Mouse (Mus musculus) adrenal gland, adult (tissue): ENCODE data around the gene C730034F03Rik.
A peak's percentile ranks its signal among the peaks of the same experiment; 100 is the strongest.
"Not testable (repeated sequence)": the region's sequence is repeated elsewhere in the genome, so short reads cannot be mapped to it uniquely, and the experiment has no call there.

Source experiments
- DNase-seq, 2 experiments: peaks; one replicate each; pipeline ENCODE4 v3.0.0; 2022 to 2023; ENCODE audit warnings: low spot score in 1 of 2; ENCODE audit not compliant: inconsistent age in 2 of 2

C730034F03Rik gene

GRCm38 (mm10) chr15:89429352-89430221 is at the start of gene C730034F03Rik, which contains the start of the genes Gm44502 and Chkb:
TSS of gene C730034F03Rik (plus strand) at chr15:89429589.
TSS of gene Gm44502 (minus strand) at chr15:89429696.
TSS of gene Chkb (minus strand) at chr15:89429908.
- DNase-seq = peak; percentile 94 to 97

GRCm38 (mm10) chr15:89384617-89385016 is 44.8 kb upstream of the C730034F03Rik start, which contains the start of gene Klhdc7b:
TSS of gene Klhdc7b (plus strand) at chr15:89384917.
- DNase-seq = no peak

- no peak for DNase-seq
Measured at GRCm38 (mm10) chr15:89387127-89387526, 42.3 kb upstream of the C730034F03Rik start.

GRCm38 (mm10) chr15:89390081-89390480 is 39.3 kb upstream of the C730034F03Rik start:
- no peak for DNase-seq

GRCm38 (mm10) chr15:89396883-89397282 is 32.5 kb upstream of the C730034F03Rik start:
- DNase-seq = no peak

- DNase-seq = no peak
Measured at GRCm38 (mm10) chr15:89398146-89398545, 31.2 kb upstream of the C730034F03Rik start.

GRCm38 (mm10) chr15:89399716-89400115 is 29.7 kb upstream of the C730034F03Rik start:
- no peak for DNase-seq

GRCm38 (mm10) chr15:89402471-89402870 is 26.9 kb upstream of the C730034F03Rik start:
- DNase-seq = no peak

GRCm38 (mm10) chr15:89404831-89405623 is 24.4 kb upstream of the C730034F03Rik start:
- no peak for DNase-seq

GRCm38 (mm10) chr15:89406691-89407090 is 22.7 kb upstream of the C730034F03Rik start:
- DNase-seq = no peak

- no peak for DNase-seq
Measured at GRCm38 (mm10) chr15:89410118-89410517, 19.3 kb upstream of the C730034F03Rik start, which contains the start of gene Syce3. TSS of gene Syce3 (minus strand) at chr15:89410503.

- no peak for DNase-seq
Measured at GRCm38 (mm10) chr15:89415282-89415681, 14.1 kb upstream of the C730034F03Rik start.

- DNase-seq = no peak
Measured at GRCm38 (mm10) chr15:89421938-89422337, 7.5 kb upstream of the C730034F03Rik start.

GRCm38 (mm10) chr15:89424621-89425020 is 4.8 kb upstream of the C730034F03Rik start:
- no peak for DNase-seq

GRCm38 (mm10) chr15:89425711-89426121 is 3.7 kb upstream of the C730034F03Rik start, which contains the start of gene Cpt1b:
TSS of gene Cpt1b (minus strand) at chr15:89425863.
- DNase-seq = peak in 1 of 2 experiments; percentile 64

GRCm38 (mm10) chr15:89426716-89427115 is 2.7 kb upstream of the C730034F03Rik start:
- DNase-seq = peak in 1 of 2 experiments; percentile 44

- DNase-seq = peak in 1 of 2 experiments; percentile 39
Measured at GRCm38 (mm10) chr15:89428136-89428790, 1.1 kb upstream of the C730034F03Rik start.

- no peak for DNase-seq
Measured at GRCm38 (mm10) chr15:89428821-89429351, 503 bp upstream of the C730034F03Rik start.

GRCm38 (mm10) chr15:89430341-89430740 is 952 bp downstream of the C730034F03Rik start:
- peak in 1 of 2 experiments; percentile 53 for DNase-seq

GRCm38 (mm10) chr15:89430771-89431170 is 1.4 kb downstream of the C730034F03Rik start:
- not testable (repeated sequence) for DNase-seq
